Mouse (Mus musculus): ENCODE results near the gene Umad1. TPM values are rescaled to one million over a fixed set of nuclear protein-coding genes. Genes with fewer than 3 reads are reported as not detected.

The Umad1 gene
- total RNA-seq, 1 experiment, result 0.98 TPM

- no peak for DNase-seq (ENCODE audit: low read depth, low spot score)
- in situ Hi-C loops (cut with MboI; ENCODE audit: low sequenced_read_pairs in 2 of 2, unreplicated experiment in 2 of 2), result no loop called here
- Histone ChIP-seq H3K4me1 (ENCODE audit: control insufficient read depth in 2 of 2, insufficient read depth in 2 of 2, low read length in 2 of 2, poor library complexity in 1 of 2) (no peaks in the 10 kb centered on the region), H3K9ac (ENCODE audit: insufficient read depth, low read depth, low read length, poor library complexity, severe bottlenecking) (no peak overlapping the region), H3K9me3 (ENCODE audit: control insufficient read depth, insufficient read depth, low read depth, low read length) (no peaks in the 10 kb centered on the region), H3K27ac (ENCODE audit: insufficient read depth, low read depth, low read length, poor library complexity, severe bottlenecking) (no peak overlapping the region), H3K4me3 (ENCODE audit: insufficient read depth in 1 of 2, low read depth in 1 of 2, low read length in 2 of 2, poor library complexity in 1 of 2, severe bottlenecking in 1 of 2) (no peak overlapping the region), H3K36me3 (ENCODE audit: control insufficient read depth, insufficient read depth, low read length, poor library complexity, severe bottlenecking) (no peaks in the 10 kb centered on the region)
- TF ChIP-seq CHD2 (IDR thresholded peaks at IDR 0.05; ENCODE audit: low read depth, low read length), result no peak
- TF ChIP-seq MAFK (IDR thresholded peaks at IDR 0.05; ENCODE audit: insufficient read depth, low read depth, low read length), result no peak
- no peak for TF ChIP-seq ZC3H11A (IDR thresholded peaks at IDR 0.05; ENCODE audit: borderline replicate concordance, low read depth, low read length)
- TF ChIP-seq ZNF384 (IDR thresholded peaks at IDR 0.05; ENCODE audit: low read depth, low read length), result no peak
- no peak for TF ChIP-seq HCFC1 (IDR thresholded peaks at IDR 0.05; ENCODE audit: borderline replicate concordance, insufficient read depth, low read length)
Measured at GRCm38 (mm10) chr6:8412845-8413598, 153.9 kb downstream of the Umad1 start.

- no peak overlapping the region for H3K9ac ChIP-seq (ENCODE audit: insufficient read depth, low read depth, low read length, poor library complexity, severe bottlenecking)
- DNase-seq (ENCODE audit: low read depth, low spot score), result peak; percentile 15
- no peaks in the 10 kb centered on the region for H3K36me3 ChIP-seq (ENCODE audit: control insufficient read depth, insufficient read depth, low read length, poor library complexity, severe bottlenecking)
- H3K9me3 ChIP-seq (ENCODE audit: control insufficient read depth, insufficient read depth, low read depth, low read length), result no peaks in the 10 kb centered on the region
- no peaks in the 10 kb centered on the region for H3K4me1 ChIP-seq (ENCODE audit: control insufficient read depth in 2 of 2, insufficient read depth in 2 of 2, low read length in 2 of 2, poor library complexity in 1 of 2)
- in situ Hi-C loops (cut with MboI; ENCODE audit: low sequenced_read_pairs in 2 of 2, unreplicated experiment in 2 of 2), result no loop called here
- 0 out of 4 replicates have a peak overlapping the region, but pooled peaks of 1 of the 2 experiments have one; percentile 6 for H3K4me3 ChIP-seq (ENCODE audit: insufficient read depth in 1 of 2, low read depth in 1 of 2, low read length in 2 of 2, poor library complexity in 1 of 2, severe bottlenecking in 1 of 2)
- H3K27ac ChIP-seq (ENCODE audit: insufficient read depth, low read depth, low read length, poor library complexity, severe bottlenecking), result no peak overlapping the region
- no peak for TF ChIP-seq ZC3H11A (IDR thresholded peaks at IDR 0.05; ENCODE audit: borderline replicate concordance, low read depth, low read length)
- no peak for TF ChIP-seq MAFK (IDR thresholded peaks at IDR 0.05; ENCODE audit: insufficient read depth, low read depth, low read length)
- TF ChIP-seq ZNF384 (IDR thresholded peaks at IDR 0.05; ENCODE audit: low read depth, low read length), result no peak
- TF ChIP-seq CHD2 (IDR thresholded peaks at IDR 0.05; ENCODE audit: low read depth, low read length), result no peak
- TF ChIP-seq HCFC1 (IDR thresholded peaks at IDR 0.05; ENCODE audit: borderline replicate concordance, insufficient read depth, low read length), result no peak
Measured at GRCm38 (mm10) chr6:8414020-8414419, 154.9 kb downstream of the Umad1 start.

GRCm38 (mm10) chr6:8415823-8416222, 156.7 kb downstream of the Umad1 start:
- no peak for DNase-seq (ENCODE audit: low read depth, low spot score)
- in situ Hi-C loops (cut with MboI; ENCODE audit: low sequenced_read_pairs in 2 of 2, unreplicated experiment in 2 of 2), result no loop called here
- H3K4me3 ChIP-seq (ENCODE audit: insufficient read depth in 1 of 2, low read depth in 1 of 2, low read length in 2 of 2, poor library complexity in 1 of 2, severe bottlenecking in 1 of 2), result no peak overlapping the region
- H3K36me3 ChIP-seq (ENCODE audit: control insufficient read depth, insufficient read depth, low read length, poor library complexity, severe bottlenecking), result no peaks in the 10 kb centered on the region
- no peaks in the 10 kb centered on the region for H3K9me3 ChIP-seq (ENCODE audit: control insufficient read depth, insufficient read depth, low read depth, low read length)
- TF ChIP-seq MAFK (IDR thresholded peaks at IDR 0.05; ENCODE audit: insufficient read depth, low read depth, low read length) (no peak), HCFC1 (IDR thresholded peaks at IDR 0.05; ENCODE audit: borderline replicate concordance, insufficient read depth, low read length) (no peak), ZNF384 (IDR thresholded peaks at IDR 0.05; ENCODE audit: low read depth, low read length) (no peak), CHD2 (IDR thresholded peaks at IDR 0.05; ENCODE audit: low read depth, low read length) (no peak), ZC3H11A (IDR thresholded peaks at IDR 0.05; ENCODE audit: borderline replicate concordance, low read depth, low read length) (no peak)
- no peak overlapping the region for H3K27ac ChIP-seq (ENCODE audit: insufficient read depth, low read depth, low read length, poor library complexity, severe bottlenecking)
- H3K9ac ChIP-seq (ENCODE audit: insufficient read depth, low read depth, low read length, poor library complexity, severe bottlenecking), result no peak overlapping the region
- H3K4me1 ChIP-seq (ENCODE audit: control insufficient read depth in 2 of 2, insufficient read depth in 2 of 2, low read length in 2 of 2, poor library complexity in 1 of 2), result no peaks in the 10 kb centered on the region

GRCm38 (mm10) chr6:8416802-8417569, 157.9 kb downstream of the Umad1 start:
- DNase-seq (ENCODE audit: low read depth, low spot score), result no peak
- Histone ChIP-seq H3K9ac (ENCODE audit: insufficient read depth, low read depth, low read length, poor library complexity, severe bottlenecking) (no peak overlapping the region), H3K4me3 (ENCODE audit: insufficient read depth in 1 of 2, low read depth in 1 of 2, low read length in 2 of 2, poor library complexity in 1 of 2, severe bottlenecking in 1 of 2) (no peak overlapping the region), H3K9me3 (ENCODE audit: control insufficient read depth, insufficient read depth, low read depth, low read length) (no peaks in the 10 kb centered on the region), H3K4me1 (ENCODE audit: control insufficient read depth in 2 of 2, insufficient read depth in 2 of 2, low read length in 2 of 2, poor library complexity in 1 of 2) (no peaks in the 10 kb centered on the region), H3K36me3 (ENCODE audit: control insufficient read depth, insufficient read depth, low read length, poor library complexity, severe bottlenecking) (no peaks in the 10 kb centered on the region), H3K27ac (ENCODE audit: insufficient read depth, low read depth, low read length, poor library complexity, severe bottlenecking) (no peak overlapping the region)
- in situ Hi-C loops (cut with MboI; ENCODE audit: low sequenced_read_pairs in 2 of 2, unreplicated experiment in 2 of 2), result no loop called here
- no peak for TF ChIP-seq HCFC1 (IDR thresholded peaks at IDR 0.05; ENCODE audit: borderline replicate concordance, insufficient read depth, low read length)
- no peak for TF ChIP-seq ZC3H11A (IDR thresholded peaks at IDR 0.05; ENCODE audit: borderline replicate concordance, low read depth, low read length)
- no peak for TF ChIP-seq CHD2 (IDR thresholded peaks at IDR 0.05; ENCODE audit: low read depth, low read length)
